Mouse (Mus musculus) thymus, adult 2 months (tissue): ENCODE results near the gene Wdr62.

Experiments used
- CTCF ChIP-seq: fragments of 200-500 bp; IDR thresholded peaks from 2 replicates; pipeline ENCODE4 v1.5.1; 2012; ENCODE audit warnings: mild to moderate bottlenecking, control low read depth, low read length, moderate library complexity, borderline replicate concordance; ENCODE audit not compliant: control insufficient read depth, poor library complexity, insufficient read depth; ENCODE audit errors: extremely low read depth
- POLR2A ChIP-seq: fragments of 200-500 bp; IDR thresholded peaks from 2 replicates; pipeline ENCODE4 v1.6.1; 2012; ENCODE audit warnings: mild to moderate bottlenecking, low read length, control low read depth, moderate library complexity; ENCODE audit not compliant: control insufficient read depth, poor library complexity, insufficient read depth; ENCODE audit errors: extremely low read depth

GRCm38 (mm10) chr7:30235625-30236024 lies 44.6 kb downstream of the Wdr62 start, which contains the start of gene Ovol3:
- TF ChIP-seq CTCF (no peak), POLR2A (no peak)
